Mouse (Mus musculus) spleen, adult 12 weeks (tissue): ENCODE measurements at regions not wholly inside any gene's neighbourhood (a gene's known extent, or its start where the extent isn't known, plus 50 kb on each side); places are given as distances from the start of the nearest gene placed in this dataset.

Experiments used
- DNase-seq: peaks from one replicate; pipeline ENCODE4 v3.0.0; 2022; ENCODE audit warnings: low spot score

- no peak for DNase-seq
Measured at GRCm38 (mm10) chrX:11487876-11488275, 160.3 kb downstream of the H2al1j start.

GRCm38 (mm10) chrX:11490146-11490693, 162.6 kb downstream of the H2al1j start:
- DNase-seq = no peak

GRCm38 (mm10) chrX:11491235-11491634, 163.6 kb downstream of the H2al1j start:
- no peak for DNase-seq

- DNase-seq = no peak
Measured at GRCm38 (mm10) chrX:11491676-11492391, 164.2 kb downstream of the H2al1j start.

- no peak for DNase-seq
Measured at GRCm38 (mm10) chrX:11493526-11494245, 166.1 kb downstream of the H2al1j start.

- DNase-seq = no peak
Measured at GRCm38 (mm10) chrX:11494246-11494630, 166.6 kb downstream of the H2al1j start.

- DNase-seq = no peak
Measured at GRCm38 (mm10) chrX:11512439-11512838, 184.8 kb downstream of the H2al1j start.

GRCm38 (mm10) chrX:11512928-11513327, 185.3 kb downstream of the H2al1j start:
- DNase-seq = no peak

- no peak for DNase-seq
Measured at GRCm38 (mm10) chrX:11523791-11524190, 196.2 kb downstream of the H2al1j start.

GRCm38 (mm10) chrX:11525326-11525725, 197.7 kb downstream of the H2al1j start:
- DNase-seq = no peak

- DNase-seq = no peak
Measured at GRCm38 (mm10) chrX:11528589-11528988, 201.0 kb downstream of the H2al1j start.

- DNase-seq = no peak
Measured at GRCm38 (mm10) chrX:11529221-11529620, 201.6 kb downstream of the H2al1j start.

GRCm38 (mm10) chrX:11532817-11533216, 205.2 kb downstream of the H2al1j start:
- no peak for DNase-seq

- DNase-seq = no peak
Measured at GRCm38 (mm10) chrX:11533871-11534270, 206.2 kb downstream of the H2al1j start.

GRCm38 (mm10) chrX:11541011-11541410, 213.4 kb downstream of the H2al1j start:
- no peak for DNase-seq

GRCm38 (mm10) chrX:11550164-11550851, 222.7 kb downstream of the H2al1j start:
- no peak for DNase-seq

- DNase-seq = no peak
Measured at GRCm38 (mm10) chrX:11552177-11552576, 224.6 kb downstream of the H2al1j start.

- DNase-seq = no peak
Measured at GRCm38 (mm10) chrX:11555035-11555570, 227.5 kb downstream of the H2al1j start.

GRCm38 (mm10) chrX:11558260-11558659, 230.6 kb downstream of the H2al1j start:
- no peak for DNase-seq

- no peak for DNase-seq
Measured at GRCm38 (mm10) chrX:11560550-11561276, 233.1 kb downstream of the H2al1j start.

GRCm38 (mm10) chrX:11565888-11566287, 238.3 kb downstream of the H2al1j start:
- no peak for DNase-seq

GRCm38 (mm10) chrX:11567827-11568226, 240.2 kb downstream of the H2al1j start:
- no peak for DNase-seq
